Mouse (Mus musculus): Measurements from ENCODE around the gene Radil. TPM values are rescaled to one million over a fixed set of nuclear protein-coding genes. Genes with fewer than 3 reads are reported as not detected.

The Radil gene
- 4.3 and 5.1 TPM in 2 replicates for polyA plus RNA-seq (2016; fragmentation: Nextera tagmentation; extraction: Ambion mirVana)

DNA sequence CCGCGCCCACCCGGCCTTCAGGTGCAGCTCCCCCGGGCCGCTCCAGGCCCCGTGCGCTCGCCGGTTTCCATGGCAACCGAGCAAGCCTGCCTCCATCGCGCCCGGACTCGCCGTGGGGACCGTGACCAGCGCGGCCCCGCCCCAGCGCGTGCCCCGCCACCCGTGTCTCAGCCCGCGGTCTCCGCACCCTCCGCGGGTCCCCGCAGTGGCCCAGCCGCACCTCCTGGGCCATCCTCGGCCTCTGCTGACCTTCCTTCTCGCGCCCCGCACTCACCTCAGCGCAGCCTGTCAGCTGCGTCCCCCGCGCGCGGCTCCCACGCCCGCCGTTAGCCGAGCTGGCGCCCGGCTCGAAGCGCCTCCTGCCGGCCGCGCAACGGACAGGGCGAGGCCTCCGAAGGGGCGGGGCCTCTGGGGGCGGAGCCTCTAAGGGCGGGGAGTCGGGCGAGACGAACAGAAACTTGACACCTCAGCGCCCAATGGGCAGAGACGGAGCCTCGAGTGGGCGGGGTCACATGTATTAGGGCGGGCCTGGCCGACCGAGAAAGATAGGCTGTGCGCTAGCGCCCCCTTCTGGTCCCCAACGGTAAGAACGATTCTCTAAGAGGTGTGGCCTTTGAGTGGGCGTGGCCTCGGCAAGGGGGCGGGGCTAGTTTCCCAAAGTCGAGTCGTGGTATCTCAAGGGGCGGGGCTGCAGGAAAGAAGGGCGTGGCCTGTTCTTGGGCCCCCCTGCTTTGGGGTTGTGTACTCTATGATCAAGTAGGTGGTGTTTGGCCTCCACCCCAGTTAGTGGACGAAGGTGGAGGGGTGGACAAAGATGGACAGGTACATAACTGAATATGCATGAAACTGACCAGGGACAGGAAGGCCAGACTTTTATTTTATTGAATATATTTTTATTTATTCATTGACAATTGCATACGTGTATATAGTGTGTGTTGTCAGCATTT lies at the start of gene Radil:
Gene Radil, minus strand, starts transcription at position 393 of the 947 bp plus-strand sequence.
- peak within 1 kb of the TSS; percentile 63 for H3K4me3 ChIP-seq
- WGBS: 2% methylated on average over 80 of the region's 80 CpGs
- peaks cover 36% of the 10 kb centered on the region for H3K4me1 ChIP-seq
- peaks cover 19% of the 10 kb centered on the region for H3K27me3 ChIP-seq (replicated peaks; ENCODE audit: low read depth, poor library complexity, severe bottlenecking)
- peak within 1 kb of the TSS; percentile 70 for H3K27ac ChIP-seq (replicated peaks)
- H3K9me3 ChIP-seq: no peaks in the 10 kb centered on the region
- H3K36me3 ChIP-seq (replicated peaks): no peaks in the 10 kb centered on the region
- peak; percentile 97 for DNase-seq (ENCODE audit: low spot score)

DNA sequence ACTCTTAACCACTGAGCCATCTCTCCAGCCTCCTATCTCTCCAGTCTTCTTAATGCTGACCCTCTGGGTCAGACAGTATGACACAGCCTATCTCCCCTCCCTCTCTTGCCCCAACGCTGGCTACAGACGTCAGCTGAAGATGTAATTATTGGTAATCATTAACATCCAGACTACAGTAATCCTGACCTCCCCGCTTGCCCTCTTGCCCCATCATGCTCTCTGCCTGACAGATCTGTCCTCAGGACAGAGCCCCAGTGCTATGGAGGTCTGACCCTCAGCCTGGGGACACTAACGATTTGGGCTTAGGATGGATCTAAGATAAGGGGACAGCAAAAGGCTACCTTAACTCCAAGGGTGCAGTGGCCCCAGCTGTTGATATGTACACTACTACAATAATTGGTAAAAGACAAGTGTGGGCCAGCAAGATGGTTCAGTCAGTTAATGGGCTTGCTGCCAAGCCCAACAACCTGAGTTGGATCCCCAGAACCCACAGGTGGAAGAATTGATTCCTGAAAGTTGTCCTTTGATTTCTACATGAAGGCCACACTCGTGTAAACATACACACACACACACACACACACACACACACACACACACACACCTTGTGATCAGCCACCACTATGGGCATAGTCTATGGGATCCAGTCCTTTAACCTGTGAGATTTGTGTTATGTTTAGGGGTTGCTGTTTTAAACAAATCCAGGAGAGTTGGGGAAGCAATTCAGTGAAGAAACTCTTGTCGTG lies 46.9 kb upstream of the Radil start:
- Histone ChIP-seq H3K36me3 (replicated peaks) (no peaks in the 10 kb centered on the region), H3K4me1 (peaks cover 5% of the 10 kb centered on the region; the same call in 1 of the 2 replicates), H3K27ac (replicated peaks) (no peak overlapping the region), H3K4me3 (no peak overlapping the region), H3K9me3 (no peaks in the 10 kb centered on the region), H3K27me3 (replicated peaks; ENCODE audit: low read depth, poor library complexity, severe bottlenecking) (no peaks in the 10 kb centered on the region)
- DNase-seq (ENCODE audit: low spot score): no peak
- WGBS: 74% methylated on average over 6 of the region's 6 CpGs

DNA sequence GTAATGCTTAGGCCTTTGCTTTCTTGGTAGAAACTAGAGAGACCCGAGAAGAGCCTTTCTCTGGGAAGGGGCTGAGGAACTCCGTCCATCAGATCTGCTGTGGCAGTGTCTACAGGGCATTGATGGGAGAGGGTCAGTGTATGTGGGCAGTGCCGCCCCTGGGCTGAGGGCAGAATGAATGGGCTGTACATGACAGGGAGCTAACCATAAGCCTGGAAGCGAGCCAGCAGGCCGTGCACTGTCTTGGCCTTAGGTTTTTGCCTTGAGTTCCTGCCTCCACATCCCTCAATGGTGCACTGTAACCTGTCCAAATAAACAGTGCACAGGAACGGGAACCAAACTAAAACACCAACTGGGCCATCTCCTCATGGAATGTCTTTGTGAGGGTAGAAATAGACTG lies 45.8 kb upstream of the Radil start:
- H3K4me3 ChIP-seq: no peak overlapping the region
- H3K27ac ChIP-seq (replicated peaks): no peak overlapping the region
- no peak for DNase-seq (ENCODE audit: low spot score)
- H3K9me3 ChIP-seq: no peaks in the 10 kb centered on the region
- H3K27me3 ChIP-seq (replicated peaks; ENCODE audit: low read depth, poor library complexity, severe bottlenecking): no peaks in the 10 kb centered on the region
- peaks cover 5% of the 10 kb centered on the region; the same call in 1 of the 2 replicates for H3K4me1 ChIP-seq
- 81% methylated on average over 6 of the region's 6 CpGs for WGBS
- no peaks in the 10 kb centered on the region for H3K36me3 ChIP-seq (replicated peaks)

DNA sequence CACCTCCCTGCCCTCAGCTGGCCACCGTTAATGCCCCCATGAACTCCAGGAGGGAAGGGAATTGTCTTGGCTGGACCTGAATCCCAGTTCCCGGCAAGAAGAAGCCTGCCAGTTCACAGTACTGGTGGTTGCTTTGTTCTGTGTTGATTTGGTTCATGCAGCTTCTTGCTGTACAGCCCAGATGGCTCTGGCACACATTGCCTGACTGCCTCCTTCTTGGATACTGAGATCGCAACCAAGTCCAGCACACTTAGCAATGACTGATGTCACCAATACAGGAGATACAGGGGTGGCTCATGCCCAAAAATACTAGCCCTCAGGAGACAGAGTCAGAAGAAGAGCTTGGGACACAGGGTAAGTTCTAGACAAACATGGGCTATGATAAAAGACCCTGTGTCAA lies 44.8 kb upstream of the Radil start:
- Histone ChIP-seq H3K4me1 (peaks cover 5% of the 10 kb centered on the region; the same call in 1 of the 2 replicates), H3K4me3 (no peak overlapping the region), H3K27me3 (replicated peaks; ENCODE audit: low read depth, poor library complexity, severe bottlenecking) (no peaks in the 10 kb centered on the region), H3K36me3 (replicated peaks) (no peaks in the 10 kb centered on the region), H3K9me3 (no peaks in the 10 kb centered on the region), H3K27ac (replicated peaks) (no peak overlapping the region)
- no peak for DNase-seq (ENCODE audit: low spot score)
- 81% methylated on average over 3 of the region's 3 CpGs for WGBS

DNA sequence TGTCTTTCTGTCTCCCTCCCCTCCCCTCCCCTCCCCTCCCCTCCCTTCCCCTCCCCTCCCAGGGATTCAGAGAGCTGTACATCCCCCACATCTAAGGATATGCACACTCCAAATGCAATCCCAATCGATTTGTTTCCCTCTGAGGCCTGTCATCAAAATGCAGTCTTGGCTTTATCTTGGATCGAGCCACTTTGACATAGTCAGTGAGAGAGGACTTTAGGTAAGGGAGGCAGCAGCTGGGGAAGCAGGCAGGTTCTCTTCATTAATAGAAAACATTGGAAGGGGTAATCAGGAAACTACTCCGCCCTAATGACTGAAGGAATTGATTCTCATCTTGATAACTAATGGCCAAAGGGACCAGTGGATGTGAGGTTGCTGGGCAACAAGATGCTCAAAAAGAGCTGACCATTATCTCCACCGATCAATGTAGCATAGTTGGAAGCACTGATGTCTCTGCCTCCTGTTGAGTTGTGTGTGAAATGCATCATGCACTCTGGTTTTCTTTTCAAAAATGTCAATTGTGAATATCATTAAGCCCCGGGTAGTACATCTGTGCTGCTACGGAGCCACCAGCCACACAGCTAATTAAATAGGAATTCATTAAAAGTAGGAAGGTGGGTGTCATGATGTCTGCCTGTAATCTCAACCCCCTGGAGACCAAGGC lies 40.2 kb upstream of the Radil start:
- no peak overlapping the region for H3K27ac ChIP-seq (replicated peaks)
- no peak overlapping the region for H3K4me3 ChIP-seq
- no peak for DNase-seq (ENCODE audit: low spot score)
- no peaks in the 10 kb centered on the region for H3K27me3 ChIP-seq (replicated peaks; ENCODE audit: low read depth, poor library complexity, severe bottlenecking)
- no peaks in the 10 kb centered on the region for H3K36me3 ChIP-seq (replicated peaks)
- 81% methylated on average over 6 of the region's 6 CpGs for WGBS
- no peaks in the 10 kb centered on the region for H3K9me3 ChIP-seq
- peaks cover 15% of the 10 kb centered on the region for H3K4me1 ChIP-seq

DNA sequence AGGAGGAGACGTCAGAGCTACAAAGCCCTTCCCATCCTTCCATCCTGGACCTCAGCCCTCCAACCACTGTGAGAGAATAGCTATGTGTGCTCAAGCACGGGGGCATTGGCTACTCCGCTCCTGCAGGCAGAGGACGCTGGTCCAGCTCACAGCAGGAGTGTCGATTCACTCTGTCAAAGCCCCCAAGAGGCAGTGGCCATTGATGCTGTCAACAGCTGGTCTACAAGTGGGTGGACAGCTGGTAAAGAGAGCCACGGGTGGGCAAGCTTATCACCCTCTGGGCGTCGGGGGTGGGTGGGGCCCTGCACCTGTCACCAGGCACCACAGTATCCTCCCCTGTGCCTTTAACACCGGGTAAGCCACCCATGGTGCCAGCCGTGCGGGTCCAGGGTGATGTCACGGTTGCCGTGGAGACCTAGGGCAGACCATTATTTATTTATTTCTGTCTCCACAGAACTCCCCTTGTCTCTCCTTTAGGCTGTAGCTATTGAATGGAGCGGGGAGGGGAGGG lies 32.8 kb upstream of the Radil start:
- Histone ChIP-seq H3K4me1 (peaks cover 6% of the 10 kb centered on the region), H3K27ac (replicated peaks) (no peak overlapping the region), H3K4me3 (no peak overlapping the region), H3K9me3 (no peaks in the 10 kb centered on the region), H3K27me3 (replicated peaks; ENCODE audit: low read depth, poor library complexity, severe bottlenecking) (no peaks in the 10 kb centered on the region), H3K36me3 (replicated peaks) (no peaks in the 10 kb centered on the region)
- WGBS: 63% methylated on average over 14 of the region's 14 CpGs
- DNase-seq (ENCODE audit: low spot score): no peak

DNA sequence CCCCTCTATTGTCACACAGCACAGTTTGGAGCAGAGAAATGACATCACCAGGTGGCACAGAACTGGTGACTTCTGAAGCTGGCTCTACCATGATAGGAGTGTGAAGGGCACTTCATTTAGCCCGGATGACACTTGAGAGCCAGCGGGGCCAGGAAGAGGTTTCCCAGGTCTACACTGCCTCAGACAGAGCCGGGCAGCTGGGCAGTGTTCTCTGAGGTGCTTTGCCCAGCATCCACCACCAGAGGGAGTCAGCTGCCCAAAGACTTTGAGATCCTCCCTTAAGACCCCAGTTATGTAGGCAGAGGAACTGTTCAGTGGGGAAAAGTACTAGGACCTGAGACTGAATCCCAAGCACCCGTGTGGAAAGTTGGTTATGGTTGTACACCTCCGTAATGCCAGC lies 30.6 kb upstream of the Radil start:
- no peaks in the 10 kb centered on the region for H3K36me3 ChIP-seq (replicated peaks)
- 23% methylated on average over 5 of the region's 5 CpGs for whole genome bisulfite sequencing
- no peak overlapping the region for H3K4me3 ChIP-seq
- peaks cover 6% of the 10 kb centered on the region for H3K4me1 ChIP-seq
- no peak overlapping the region for H3K27ac ChIP-seq (replicated peaks)
- H3K9me3 ChIP-seq: 0 out of 2 replicates have a peak, but pooled peaks cover 2% of the 10 kb centered on the region
- no peaks in the 10 kb centered on the region for H3K27me3 ChIP-seq (replicated peaks; ENCODE audit: low read depth, poor library complexity, severe bottlenecking)
- peak; percentile 78 for DNase-seq (ENCODE audit: low spot score)

DNA sequence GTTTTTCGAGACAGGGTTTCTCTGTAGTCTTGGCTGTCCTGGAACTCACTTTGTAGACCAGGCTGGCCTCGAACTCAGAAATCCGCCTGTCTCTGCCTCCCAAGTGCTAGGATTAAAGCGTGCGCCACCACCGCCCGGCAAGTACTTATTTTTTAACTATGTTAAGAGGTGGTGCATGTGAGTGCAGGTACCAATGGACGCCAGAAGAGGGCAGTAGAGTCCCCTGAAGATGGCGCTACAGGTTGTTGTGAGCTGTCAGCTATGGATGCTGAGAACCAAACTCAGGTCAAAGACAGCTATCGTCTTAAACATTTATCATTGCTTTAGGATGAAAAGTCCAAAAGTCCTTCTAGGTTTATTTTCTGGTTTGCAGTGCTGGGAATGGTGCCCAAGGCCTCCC lies 27.3 kb upstream of the Radil start:
- Histone ChIP-seq H3K36me3 (replicated peaks) (no peaks in the 10 kb centered on the region), H3K27ac (replicated peaks) (no peak overlapping the region), H3K27me3 (replicated peaks; ENCODE audit: low read depth, poor library complexity, severe bottlenecking) (no peaks in the 10 kb centered on the region), H3K9me3 (0 out of 2 replicates have a peak, but pooled peaks cover 2% of the 10 kb centered on the region), H3K4me1 (no peaks in the 10 kb centered on the region), H3K4me3 (no peak overlapping the region)
- 86% methylated on average over 10 of the region's 10 CpGs for WGBS
- DNase-seq (ENCODE audit: low spot score): no peak

DNA sequence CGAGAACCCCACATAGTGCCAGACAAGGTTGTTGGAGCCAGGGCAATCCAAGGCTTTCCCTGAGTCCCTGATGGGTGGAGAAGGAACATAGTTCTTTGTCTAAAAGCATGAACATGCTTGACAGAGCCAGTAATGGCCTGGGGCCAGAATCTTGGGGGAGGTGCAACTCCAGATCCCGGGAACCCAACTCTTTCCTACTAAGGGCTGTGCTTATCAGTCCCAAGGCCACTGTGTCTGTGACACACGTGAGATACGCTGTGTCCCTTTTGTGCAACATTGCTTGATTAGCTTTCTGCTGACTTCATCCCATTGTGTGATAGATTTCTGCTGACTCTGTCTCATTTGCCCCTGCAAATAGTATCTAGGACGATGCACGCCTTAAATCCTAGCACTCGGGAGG lies 25.9 kb upstream of the Radil start:
- Histone ChIP-seq H3K9me3 (0 out of 2 replicates have a peak, but pooled peaks cover 4% of the 10 kb centered on the region), H3K4me3 (no peak overlapping the region), H3K27ac (replicated peaks) (no peak overlapping the region), H3K36me3 (replicated peaks) (no peaks in the 10 kb centered on the region), H3K4me1 (no peaks in the 10 kb centered on the region), H3K27me3 (replicated peaks; ENCODE audit: low read depth, poor library complexity, severe bottlenecking) (no peaks in the 10 kb centered on the region)
- no peak for DNase-seq (ENCODE audit: low spot score)
- WGBS: 87% methylated on average over 7 of the region's 7 CpGs

DNA sequence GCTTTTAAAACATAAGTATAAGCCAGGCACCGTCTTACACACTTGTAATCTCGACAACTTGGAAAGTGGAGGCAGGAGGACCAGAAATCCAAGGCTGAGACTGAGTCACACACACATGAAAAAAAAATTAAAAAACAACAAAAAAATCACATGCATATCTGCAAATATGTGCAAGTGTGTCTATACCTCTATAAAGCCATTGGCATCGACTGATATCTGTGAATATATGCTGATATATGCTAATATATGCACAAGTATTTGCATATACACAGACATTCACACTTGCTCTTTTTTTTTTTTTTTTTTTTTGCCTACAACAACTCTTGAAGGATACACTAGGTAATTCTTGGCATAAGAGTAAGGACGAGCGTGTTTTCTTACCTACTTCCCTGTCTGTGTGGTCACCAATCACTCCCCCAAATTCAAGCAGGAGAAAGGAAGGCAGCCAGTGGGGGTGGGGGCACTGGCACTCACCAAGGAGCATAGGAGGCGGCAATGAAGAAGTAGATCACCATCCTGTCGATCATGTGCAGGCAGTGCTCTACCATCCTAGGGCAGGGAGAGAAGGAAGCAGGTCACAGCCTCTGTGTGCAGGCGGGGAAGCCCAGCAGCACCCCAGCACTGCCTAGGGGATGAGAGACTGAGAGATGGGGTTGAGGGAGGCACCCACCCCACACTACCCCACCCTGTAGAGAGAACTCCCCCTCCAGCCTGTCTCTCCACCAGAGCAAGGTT lies 23.6 kb upstream of the Radil start:
- 0 out of 2 replicates have a peak, but pooled peaks cover 4% of the 10 kb centered on the region for H3K9me3 ChIP-seq
- no peak for DNase-seq (ENCODE audit: low spot score)
- H3K36me3 ChIP-seq (replicated peaks): no peaks in the 10 kb centered on the region
- no peaks in the 10 kb centered on the region for H3K27me3 ChIP-seq (replicated peaks; ENCODE audit: low read depth, poor library complexity, severe bottlenecking)
- no peak overlapping the region for H3K4me3 ChIP-seq
- 80% methylated on average over 8 of the region's 8 CpGs for WGBS
- no peaks in the 10 kb centered on the region for H3K4me1 ChIP-seq
- no peak overlapping the region for H3K27ac ChIP-seq (replicated peaks)

DNA sequence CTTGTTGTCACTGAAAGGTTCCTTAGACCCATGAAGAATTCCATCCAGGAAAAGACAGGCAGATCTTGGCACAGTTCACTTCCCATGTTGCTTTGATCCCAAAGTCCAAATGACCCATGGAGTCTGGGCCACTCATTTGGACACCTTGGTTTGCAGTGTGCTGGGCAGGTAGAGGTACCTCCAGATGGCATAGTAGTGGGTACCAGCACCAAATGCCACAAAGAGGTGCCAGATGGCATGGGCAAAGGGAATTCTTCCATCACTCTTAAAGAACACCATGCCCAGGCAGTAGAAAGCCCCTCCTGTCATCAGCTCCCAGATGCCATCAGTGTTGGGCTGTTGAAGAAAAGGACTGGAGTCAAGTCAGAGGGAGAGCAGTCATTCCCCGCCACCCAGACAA lies 13.7 kb upstream of the Radil start:
- no peak overlapping the region for H3K4me3 ChIP-seq
- H3K36me3 ChIP-seq (replicated peaks): no peaks in the 10 kb centered on the region
- no peak overlapping the region for H3K27ac ChIP-seq (replicated peaks)
- DNase-seq (ENCODE audit: low spot score): no peak
- H3K9me3 ChIP-seq: peaks cover 19% of the 10 kb centered on the region; the same call in 1 of the 2 replicates
- H3K4me1 ChIP-seq: no peaks in the 10 kb centered on the region; the same call in 1 of the 2 replicates
- WGBS: 89% methylated on average over 1 of the region's 1 CpGs
- H3K27me3 ChIP-seq (replicated peaks; ENCODE audit: low read depth, poor library complexity, severe bottlenecking): no peaks in the 10 kb centered on the region
